9 mouse cellular contexts compared by ENCODE assay signal in genomic region chr8:3645804-3646203, GRCm38 (mm10). TPM values are rescaled to one million over a fixed set of nuclear protein-coding genes. Genes with fewer than 3 reads are reported as not detected.
DNase-seq lines count a peak whose midpoint lies in the region; ATAC-seq and TF ChIP-seq lines count a peak whose summit lies in the region.
"Had no signal": no experiment of that assay in that cellular context is flagged by ENCODE, and none has a peak within 500 bp of the region (broad histone marks: within the 10 kb centered on the region; RNA-seq: fewer than 3 reads in every experiment).

No protein-coding gene starts in this region.

- ATAC-seq in midbrain, embryonic 16.5 days: no peak

- no peak overlapping the region for H3K4me3 ChIP-seq in gastrocnemius, adult 2 months
- no peak overlapping the region for H3K4me3 ChIP-seq in macrophage (ENCODE audit: inconsistent target)
- H3K4me3 ChIP-seq in midbrain, embryonic 16.5 days (ENCODE audit: low read depth, low read length): no peak overlapping the region

- no peak overlapping the region for H3K4me2 ChIP-seq in midbrain, embryonic 16.5 days (ENCODE audit: low read length)

- no peaks in the 10 kb centered on the region for H3K4me1 ChIP-seq in midbrain, embryonic 16.5 days (ENCODE audit: control insufficient read depth, insufficient read depth, low read length)

- TF ChIP-seq CTCF in gastrocnemius, adult 2 months (IDR thresholded peaks at IDR 0.05): no peak

- no peaks in the 10 kb centered on the region for H3K9me3 ChIP-seq in midbrain, embryonic 16.5 days (replicated peaks; ENCODE audit: control insufficient read depth, low read length, poor library complexity, severe bottlenecking)

- H3K27me3 ChIP-seq in midbrain, embryonic 16.5 days (ENCODE audit: control insufficient read depth, insufficient read depth, low read depth, low read length): no peaks in the 10 kb centered on the region

- H3K9ac ChIP-seq in midbrain, embryonic 16.5 days (ENCODE audit: low read depth, low read length): no peak overlapping the region

- peaks cover 27% of the 10 kb centered on the region for H3K36me3 ChIP-seq in macrophage (ENCODE audit: inconsistent target)
- no peaks in the 10 kb centered on the region for H3K36me3 ChIP-seq in midbrain, embryonic 16.5 days (ENCODE audit: control insufficient read depth, insufficient read depth, low read length)

- intact Hi-C loops in gastrocnemius, adult 2 months (cut with DNase I): no loop called here

- DNase-seq in gastrocnemius, adult 2 months: peak; percentile 43
- DNase-seq in gastrocnemius, postnatal 25 days: no peak
- DNase-seq in CD4-positive, CD25-positive, alpha-beta regulatory T cell, adult 2 months (ENCODE audit: low read depth, low spot score): peak; percentile 70
- peak; percentile 40 for DNase-seq in brain, adult 2 months (ENCODE audit: low read depth, low spot score)
- DNase-seq in kidney, adult 9 months: peak; percentile 70
- DNase-seq in thymus, postnatal 10 days (ENCODE audit: low spot score in 2 of 2): peak; percentile 16 to 23

- no peak overlapping the region for H3K27ac ChIP-seq in gastrocnemius, adult 2 months
- H3K27ac ChIP-seq in macrophage: peak overlapping the region; percentile 25; the same call in 1 of the 2 replicates
- H3K27ac ChIP-seq in midbrain, embryonic 16.5 days (ENCODE audit: low read length): no peak overlapping the region

- WGBS in macrophage (ENCODE audit: missing documents): 14% methylated on average over 5 of the region's 5 CpGs
- 32% methylated on average over 5 of the region's 5 CpGs for WGBS in midbrain, embryonic 16.5 days

- no peaks in the 10 kb centered on the region for H3K79me2 ChIP-seq in macrophage (ENCODE audit: inconsistent target)

RNA-seq across cellular contexts. Expression of gene Retn, which starts 9.8 kb away (rescaled TPM):
- 1 to 10 TPM in 1 of 2 experiments, under 1 TPM in 1; 0.87 to 3.0 TPM for total RNA-seq in gastrocnemius, adult 2 months (2021)
- total RNA-seq in gastrocnemius, postnatal 25 days (2021): 10 to 100 TPM in 1 of 2 experiments, under 1 TPM in 1; 0.97 to 24.5 TPM
- total RNA-seq in macrophage (2018; cell fraction: chromatin; rRNA removed): under 1 TPM in 1 of 26 experiments, not detected in 25; 0.99 TPM
- not detected for total RNA-seq in macrophage (2018; cell fraction: cytosol; rRNA removed)
- total RNA-seq in macrophage (2018; cell fraction: nucleus; rRNA removed): under 1 TPM in 1 of 26 experiments, not detected in 25; 0.89 TPM
- not detected in 3 replicates for polyA plus RNA-seq in macrophage (2018)
- polyA plus RNA-seq in midbrain, embryonic 16.5 days (2015; fragmentation: Nextera tagmentation; extraction: Ambion mirVana): 0.33 and 1.0 TPM in 2 replicates

RNA-seq across cellular contexts. Expression of gene Stxbp2, which starts 15.0 kb away (rescaled TPM):
- 1 to 10 TPM; 2.7 to 5.5 TPM for total RNA-seq in gastrocnemius, adult 2 months (2021)
- 1 to 10 TPM; 1.2 to 1.9 TPM for total RNA-seq in gastrocnemius, postnatal 25 days (2021)
- 100 to 1,000 TPM; 464 to 917 (median 687) TPM for total RNA-seq in macrophage (2018; cell fraction: chromatin; rRNA removed)
- 100 to 1,000 TPM in 24 of 26 experiments, 10 to 100 TPM in 2; 99.0 to 162 (median 127) TPM for total RNA-seq in macrophage (2018; cell fraction: cytosol; rRNA removed)
- 100 to 1,000 TPM; 220 to 729 (median 402) TPM for total RNA-seq in macrophage (2018; cell fraction: nucleus; rRNA removed)
- polyA plus RNA-seq in macrophage (2018): 121 to 243 TPM (median 173 TPM) in 3 replicates
- polyA plus RNA-seq in midbrain, embryonic 16.5 days (2015; fragmentation: Nextera tagmentation; extraction: Ambion mirVana): 41.4 and 46.2 TPM in 2 replicates

RNA-seq across cellular contexts. Expression of gene Mcemp1, which starts 19.8 kb away (rescaled TPM):
- not detected for total RNA-seq in gastrocnemius, adult 2 months (2021)
- not detected for total RNA-seq in gastrocnemius, postnatal 25 days (2021)
- under 1 TPM in 2 of 26 experiments, not detected in 24; 0.48 to 0.49 TPM for total RNA-seq in macrophage (2018; cell fraction: chromatin; rRNA removed)
- under 1 TPM in 25 of 26 experiments, not detected in 1; 0.25 to 0.99 (median 0.52) TPM for total RNA-seq in macrophage (2018; cell fraction: cytosol; rRNA removed)
- total RNA-seq in macrophage (2018; cell fraction: nucleus; rRNA removed): under 1 TPM in 14 of 26 experiments, not detected in 12; 0.34 to 0.96 (median 0.47) TPM
- polyA plus RNA-seq in macrophage (2018): 0.22 to 0.92 TPM (median 0.34 TPM) in 3 replicates
- 0.19 and 0.24 TPM in 2 replicates for polyA plus RNA-seq in midbrain, embryonic 16.5 days (2015; fragmentation: Nextera tagmentation; extraction: Ambion mirVana)

RNA-seq across cellular contexts. Expression of gene Pcp2, which starts 20.5 kb away (rescaled TPM):
- not detected for total RNA-seq in gastrocnemius, adult 2 months (2021)
- total RNA-seq in gastrocnemius, postnatal 25 days (2021): under 1 TPM in 1 of 2 experiments, not detected in 1; 0.67 TPM
- total RNA-seq in macrophage (2018; cell fraction: chromatin; rRNA removed): not detected
- total RNA-seq in macrophage (2018; cell fraction: cytosol; rRNA removed): not detected
- total RNA-seq in macrophage (2018; cell fraction: nucleus; rRNA removed): not detected
- not detected in 3 replicates for polyA plus RNA-seq in macrophage (2018)
- 1.7 and 2.5 TPM in 2 replicates for polyA plus RNA-seq in midbrain, embryonic 16.5 days (2015; fragmentation: Nextera tagmentation; extraction: Ambion mirVana)
- polyA plus RNA-seq: intestine, embryonic 14.5 days had no signal

RNA-seq across cellular contexts. Expression of gene Pet100, which starts 24.5 kb away (rescaled TPM):
- total RNA-seq in gastrocnemius, adult 2 months (2021): 10 to 100 TPM; 87.7 to 92.0 TPM
- total RNA-seq in gastrocnemius, postnatal 25 days (2021): 100 to 1,000 TPM in 1 of 2 experiments, 10 to 100 TPM in 1; 89.9 to 106 TPM
- total RNA-seq in macrophage (2018; cell fraction: chromatin; rRNA removed): 10 to 100 TPM in 25 of 26 experiments, 1 to 10 TPM in 1; 8.3 to 84.9 (median 43.3) TPM
- total RNA-seq in macrophage (2018; cell fraction: cytosol; rRNA removed): 10 to 100 TPM; 35.4 to 94.1 (median 54.8) TPM
- 10 to 100 TPM; 21.8 to 91.7 (median 55.4) TPM for total RNA-seq in macrophage (2018; cell fraction: nucleus; rRNA removed)
- polyA plus RNA-seq in macrophage (2018): 35.9 to 49.5 TPM (median 43.3 TPM) in 3 replicates
- 63.5 and 68.0 TPM in 2 replicates for polyA plus RNA-seq in midbrain, embryonic 16.5 days (2015; fragmentation: Nextera tagmentation; extraction: Ambion mirVana)
